Mouse (Mus musculus) small intestine, adult 2 months (tissue): ENCODE measurements around the gene Scyl2.

ENCODE experiments used
- CTCF ChIP-seq: fragments of 200-500 bp; IDR thresholded peaks from 2 replicates; pipeline ENCODE4 v1.5.1; 2012; ENCODE audit warnings: low read depth, mild to moderate bottlenecking, control low read depth, inconsistent platforms, low read length, moderate library complexity, mixed read lengths; ENCODE audit not compliant: insufficient replicate concordance, insufficient read length; ENCODE audit errors: extremely low read depth
- POLR2A ChIP-seq: fragments of 200-500 bp; IDR thresholded peaks from 2 replicates; pipeline ENCODE4 v1.6.1; 2012; ENCODE audit warnings: low read depth, mild to moderate bottlenecking, control low read depth, inconsistent platforms, low read length, moderate library complexity

- TF ChIP-seq POLR2A, result no peak
- TF ChIP-seq CTCF, result no peak
Measured at GRCm38 (mm10) chr10:89656366-89656765, 29.7 kb downstream of the Scyl2 start.
